Mouse (Mus musculus): ENCODE measurements at regions not wholly inside any gene's neighbourhood (a gene's known extent, or its start where the extent isn't known, plus 50 kb on each side); places are given as distances from the start of the nearest gene placed in this dataset.
"Not testable (repeated sequence)": the region's sequence is repeated elsewhere in the genome, so short reads cannot be mapped to it uniquely, and the experiment has no call there.

- not testable (repeated sequence) for H3K4me2 ChIP-seq (replicated peaks; ENCODE audit: low read depth, low read length); H3K4me3 ChIP-seq (ENCODE audit: low read depth, low read length); H3K27ac ChIP-seq (ENCODE audit: low read depth, low read length); H3K27me3 ChIP-seq (ENCODE audit: control insufficient read depth, insufficient read depth, low read length); DNase-seq (ENCODE audit: low spot score); H3K9ac ChIP-seq (ENCODE audit: low read depth, low read length); H3K36me3 ChIP-seq (ENCODE audit: control insufficient read depth, insufficient read depth, low read length); ATAC-seq (ENCODE audit: low FRiP score); H3K4me1 ChIP-seq (replicated peaks; ENCODE audit: control insufficient read depth, insufficient read depth, low read length); H3K9me3 ChIP-seq (ENCODE audit: control insufficient read depth, low read length)
- WGBS: 81% methylated on average over 5 of the region's 5 CpGs
Measured at GRCm38 (mm10) chr1:184669173-184669572, 63.2 kb downstream of the Hlx start.

- WGBS: 84% methylated on average over 1 of the region's 1 CpGs
- H3K4me3 ChIP-seq (ENCODE audit: low read depth, low read length): no peak overlapping the region
- H3K27ac ChIP-seq (ENCODE audit: low read depth, low read length): no peak overlapping the region
- no peaks in the 10 kb centered on the region for H3K36me3 ChIP-seq (ENCODE audit: control insufficient read depth, insufficient read depth, low read length)
- H3K27me3 ChIP-seq (ENCODE audit: control insufficient read depth, insufficient read depth, low read length): no peaks in the 10 kb centered on the region
- no peak for DNase-seq (ENCODE audit: low spot score)
- no peaks in the 10 kb centered on the region for H3K4me1 ChIP-seq (replicated peaks; ENCODE audit: control insufficient read depth, insufficient read depth, low read length)
- ATAC-seq (ENCODE audit: low FRiP score): no peak
- no peaks in the 10 kb centered on the region for H3K9me3 ChIP-seq (ENCODE audit: control insufficient read depth, low read length)
- H3K9ac ChIP-seq (ENCODE audit: low read depth, low read length): no peak overlapping the region
- H3K4me2 ChIP-seq (replicated peaks; ENCODE audit: low read depth, low read length): no peak overlapping the region
Measured at GRCm38 (mm10) chr1:184668428-184668827, 64.0 kb downstream of the Hlx start.

- WGBS: 66% methylated on average over 2 of the region's 2 CpGs
Measured at GRCm38 (mm10) chr1:184668022-184668421, 64.4 kb downstream of the Hlx start.

GRCm38 (mm10) chr1:184665243-184665642 lies 67.2 kb downstream of the Hlx start:
- WGBS: 82% methylated on average over 12 of the region's 12 CpGs
- Histone ChIP-seq H3K27me3 (ENCODE audit: control insufficient read depth, insufficient read depth, low read length) (no peaks in the 10 kb centered on the region), H3K4me3 (ENCODE audit: low read depth, low read length) (no peak overlapping the region), H3K9me3 (ENCODE audit: control insufficient read depth, low read length) (no peaks in the 10 kb centered on the region), H3K4me2 (replicated peaks; ENCODE audit: low read depth, low read length) (no peak overlapping the region), H3K36me3 (ENCODE audit: control insufficient read depth, insufficient read depth, low read length) (no peaks in the 10 kb centered on the region), H3K4me1 (replicated peaks; ENCODE audit: control insufficient read depth, insufficient read depth, low read length) (no peaks in the 10 kb centered on the region), H3K9ac (ENCODE audit: low read depth, low read length) (no peak overlapping the region), H3K27ac (ENCODE audit: low read depth, low read length) (no peak overlapping the region)
- no peak for ATAC-seq (ENCODE audit: low FRiP score)
- DNase-seq (ENCODE audit: low spot score): no peak

More at GRCm38 (mm10) chr1:184668022-184668421, 64.4 kb downstream of the Hlx start:
- Histone ChIP-seq H3K4me2 (replicated peaks; ENCODE audit: low read depth, low read length) (no peak overlapping the region), H3K9me3 (ENCODE audit: control insufficient read depth, low read length) (no peaks in the 10 kb centered on the region), H3K36me3 (ENCODE audit: control insufficient read depth, insufficient read depth, low read length) (no peaks in the 10 kb centered on the region), H3K4me3 (ENCODE audit: low read depth, low read length) (no peak overlapping the region), H3K4me1 (replicated peaks; ENCODE audit: control insufficient read depth, insufficient read depth, low read length) (no peaks in the 10 kb centered on the region), H3K27me3 (ENCODE audit: control insufficient read depth, insufficient read depth, low read length) (no peaks in the 10 kb centered on the region), H3K27ac (ENCODE audit: low read depth, low read length) (no peak overlapping the region), H3K9ac (ENCODE audit: low read depth, low read length) (no peak overlapping the region)
- DNase-seq (ENCODE audit: low spot score) (no peak), ATAC-seq (ENCODE audit: low FRiP score) (no peak)

GRCm38 (mm10) chr1:184664098-184664375 lies 68.4 kb downstream of the Hlx start:
- WGBS: 73% methylated on average over 5 of the region's 5 CpGs
- ATAC-seq (ENCODE audit: low FRiP score): no peak
- H3K4me2 ChIP-seq (replicated peaks; ENCODE audit: low read depth, low read length): no peak overlapping the region

GRCm38 (mm10) chr1:184663300-184664097 lies 68.9 kb downstream of the Hlx start:
- H3K9me3 ChIP-seq (ENCODE audit: control insufficient read depth, low read length): no peaks in the 10 kb centered on the region
- no peaks in the 10 kb centered on the region for H3K4me1 ChIP-seq (replicated peaks; ENCODE audit: control insufficient read depth, insufficient read depth, low read length)
- H3K9ac ChIP-seq (ENCODE audit: low read depth, low read length): no peak overlapping the region
- no peak overlapping the region for H3K4me3 ChIP-seq (ENCODE audit: low read depth, low read length)
- no peaks in the 10 kb centered on the region for H3K27me3 ChIP-seq (ENCODE audit: control insufficient read depth, insufficient read depth, low read length)
- no peak overlapping the region for H3K4me2 ChIP-seq (replicated peaks; ENCODE audit: low read depth, low read length)
- no peaks in the 10 kb centered on the region for H3K36me3 ChIP-seq (ENCODE audit: control insufficient read depth, insufficient read depth, low read length)
- ATAC-seq (ENCODE audit: low FRiP score): no peak
- WGBS: 70% methylated on average over 14 of the region's 14 CpGs
- no peak for DNase-seq (ENCODE audit: low spot score)
- no peak overlapping the region for H3K27ac ChIP-seq (ENCODE audit: low read depth, low read length)

More at GRCm38 (mm10) chr1:184664098-184664375, 68.4 kb downstream of the Hlx start:
- Histone ChIP-seq H3K27me3 (ENCODE audit: control insufficient read depth, insufficient read depth, low read length) (no peaks in the 10 kb centered on the region), H3K27ac (ENCODE audit: low read depth, low read length) (no peak overlapping the region), H3K36me3 (ENCODE audit: control insufficient read depth, insufficient read depth, low read length) (no peaks in the 10 kb centered on the region), H3K4me1 (replicated peaks; ENCODE audit: control insufficient read depth, insufficient read depth, low read length) (no peaks in the 10 kb centered on the region), H3K9me3 (ENCODE audit: control insufficient read depth, low read length) (no peaks in the 10 kb centered on the region), H3K9ac (ENCODE audit: low read depth, low read length) (no peak overlapping the region), H3K4me3 (ENCODE audit: low read depth, low read length) (no peak overlapping the region)
- no peak for DNase-seq (ENCODE audit: low spot score)

GRCm38 (mm10) chr1:184650541-184651105 lies 81.8 kb downstream of the Hlx start:
- Histone ChIP-seq H3K4me1 (replicated peaks; ENCODE audit: control insufficient read depth, insufficient read depth, low read length) (no peaks in the 10 kb centered on the region), H3K9me3 (ENCODE audit: control insufficient read depth, low read length) (no peaks in the 10 kb centered on the region), H3K36me3 (ENCODE audit: control insufficient read depth, insufficient read depth, low read length) (no peaks in the 10 kb centered on the region), H3K9ac (ENCODE audit: low read depth, low read length) (no peak overlapping the region), H3K4me3 (ENCODE audit: low read depth, low read length) (no peak overlapping the region), H3K27me3 (ENCODE audit: control insufficient read depth, insufficient read depth, low read length) (no peaks in the 10 kb centered on the region), H3K4me2 (replicated peaks; ENCODE audit: low read depth, low read length) (no peak overlapping the region), H3K27ac (ENCODE audit: low read depth, low read length) (no peak overlapping the region)
- no peak for ATAC-seq (ENCODE audit: low FRiP score)
- no peak for DNase-seq (ENCODE audit: low spot score)
- WGBS: 86% methylated on average over 4 of the region's 4 CpGs

GRCm38 (mm10) chr1:184647920-184648540 lies 84.4 kb downstream of the Hlx start:
- Histone ChIP-seq H3K4me1 (replicated peaks; ENCODE audit: control insufficient read depth, insufficient read depth, low read length) (no peaks in the 10 kb centered on the region), H3K9me3 (ENCODE audit: control insufficient read depth, low read length) (no peaks in the 10 kb centered on the region), H3K9ac (ENCODE audit: low read depth, low read length) (no peak overlapping the region), H3K27ac (ENCODE audit: low read depth, low read length) (no peak overlapping the region), H3K36me3 (ENCODE audit: control insufficient read depth, insufficient read depth, low read length) (no peaks in the 10 kb centered on the region), H3K4me3 (ENCODE audit: low read depth, low read length) (no peak overlapping the region), H3K4me2 (replicated peaks; ENCODE audit: low read depth, low read length) (no peak overlapping the region), H3K27me3 (ENCODE audit: control insufficient read depth, insufficient read depth, low read length) (no peaks in the 10 kb centered on the region)
- no peak for DNase-seq (ENCODE audit: low spot score)
- ATAC-seq (ENCODE audit: low FRiP score): no peak
- WGBS: 93% methylated on average over 8 of the region's 8 CpGs

Data from hindbrain, embryonic 11.5 days (tissue).